In genomic region chr1:83060643-83061042, GRCm38 (mm10) we compare ENCODE assay signal across 18 mouse cellular contexts. TPM values are rescaled to one million over a fixed set of nuclear protein-coding genes. Genes with fewer than 3 reads are reported as not detected.
"Had no signal": no experiment of that assay in that cellular context is flagged by ENCODE, and none has a peak within 500 bp of the region (broad histone marks: within the 10 kb centered on the region; RNA-seq: fewer than 3 reads in every experiment).

Krtap28-13 (plus strand) TSS chr1:83060930.

- H3K4me2 ChIP-seq: limb, embryonic 15.5 days; liver, embryonic 12.5 days; lung, embryonic 14.5 days; neural tube, embryonic 12.5 days had no signal

- H3K9ac ChIP-seq: limb, embryonic 15.5 days; liver, embryonic 12.5 days; lung, embryonic 14.5 days; neural tube, embryonic 12.5 days had no signal

- H3K27me3 ChIP-seq: limb, embryonic 15.5 days; liver, embryonic 12.5 days; neural tube, embryonic 12.5 days had no signal

- H3K4me1 ChIP-seq: limb, embryonic 15.5 days; liver, embryonic 12.5 days; midbrain, embryonic 10.5 days; neural tube, embryonic 12.5 days had no signal

- H3K36me3 ChIP-seq: limb, embryonic 15.5 days; liver, embryonic 12.5 days; midbrain, embryonic 10.5 days; neural tube, embryonic 12.5 days had no signal

- H3K4me3 ChIP-seq: left cerebral cortex, adult 2 months; limb, embryonic 15.5 days; liver, embryonic 12.5 days; midbrain, embryonic 10.5 days; neural tube, embryonic 12.5 days had no signal

- DNase-seq: kidney, adult 9 months; kidney, postnatal 14 days; lung, embryonic 14.5 days; midbrain, embryonic 14.5 days; thymus, postnatal 4 days had no signal

- H3K27ac ChIP-seq: left cerebral cortex, adult 2 months; limb, embryonic 15.5 days; liver, embryonic 12.5 days; midbrain, embryonic 10.5 days; neural tube, embryonic 12.5 days; stomach, postnatal 0 days had no signal

- H3K9me3 ChIP-seq: limb, embryonic 15.5 days; liver, embryonic 12.5 days; midbrain, embryonic 10.5 days; neural tube, embryonic 12.5 days had no signal

- ATAC-seq: liver, embryonic 12.5 days had no signal

RNA-seq across cellular contexts. Expression of gene Krtap28-13, which starts in this region (rescaled TPM):
- total RNA-seq: layer of hippocampus, postnatal 25 days; left cerebral cortex, adult 2 months; left cerebral cortex, postnatal 25 days; monocyte, adult 5-6 weeks; neutrophil, adult 5-6 weeks had no signal
- polyA plus RNA-seq: large intestine, adult 2 months; limb, embryonic 11.5 days; limb, embryonic 15.5 days; liver, embryonic 12.5 days; liver, embryonic 16.5 days; lung, embryonic 14.5 days; midbrain, embryonic 10.5 days; midbrain, embryonic 14.5 days; neural tube, embryonic 12.5 days; stomach, postnatal 0 days had no signal
